Mouse (Mus musculus): ENCODE data around the gene Slf2. TPM values are rescaled to one million over a fixed set of nuclear protein-coding genes. Genes with fewer than 3 reads are reported as not detected.

Gene Slf2
- total RNA-seq, 4 experiments from 2014 or later, result 35.1 to 40.0 (median 37.9) TPM

GRCm38 (mm10) chr19:44984420-44984819 is 53.5 kb downstream of the Slf2 start:
- no peak for DNase-seq (ENCODE audit: low spot score in 2 of 2)

- no peak for DNase-seq (ENCODE audit: low spot score in 2 of 2)
Measured at GRCm38 (mm10) chr19:44985159-44985988, 54.4 kb downstream of the Slf2 start.

- DNase-seq (ENCODE audit: low spot score in 2 of 2), result no peak
Measured at GRCm38 (mm10) chr19:44987004-44987403, 56.1 kb downstream of the Slf2 start.

GRCm38 (mm10) chr19:44987851-44988250 is 56.9 kb downstream of the Slf2 start:
- DNase-seq (ENCODE audit: low spot score in 2 of 2), result no peak

GRCm38 (mm10) chr19:44988321-44988720 is 57.4 kb downstream of the Slf2 start:
- no peak for DNase-seq (ENCODE audit: low spot score in 2 of 2)

- no peak for DNase-seq (ENCODE audit: low spot score in 2 of 2)
Measured at GRCm38 (mm10) chr19:44988831-44989566, 58.0 kb downstream of the Slf2 start, which contains the start of gene Sema4g. Gene Sema4g, plus strand, starts transcription at chr19:44989101.

GRCm38 (mm10) chr19:44989567-44990495 is 58.9 kb downstream of the Slf2 start:
- no peak for DNase-seq (ENCODE audit: low spot score in 2 of 2)

- no peak for DNase-seq (ENCODE audit: low spot score in 2 of 2)
Measured at GRCm38 (mm10) chr19:44991031-44991430, 60.1 kb downstream of the Slf2 start.

- no peak for DNase-seq (ENCODE audit: low spot score in 2 of 2)
Measured at GRCm38 (mm10) chr19:44992246-44992645, 61.3 kb downstream of the Slf2 start.

GRCm38 (mm10) chr19:44992712-44993111 is 61.8 kb downstream of the Slf2 start:
- DNase-seq (ENCODE audit: low spot score in 2 of 2), result no peak

GRCm38 (mm10) chr19:44997786-44998185 is 66.8 kb downstream of the Slf2 start:
- no peak for DNase-seq (ENCODE audit: low spot score in 2 of 2)

- DNase-seq (ENCODE audit: low spot score in 2 of 2), result no peak
Measured at GRCm38 (mm10) chr19:44999647-45000046, 68.7 kb downstream of the Slf2 start.

GRCm38 (mm10) chr19:45002301-45002700 is 71.3 kb downstream of the Slf2 start:
- DNase-seq (ENCODE audit: low spot score in 2 of 2), result no peak

GRCm38 (mm10) chr19:45003740-45004516 is 73.0 kb downstream of the Slf2 start:
- no peak for DNase-seq (ENCODE audit: low spot score in 2 of 2)

- no peak for DNase-seq (ENCODE audit: low spot score in 2 of 2)
Measured at GRCm38 (mm10) chr19:45005444-45005843, 74.5 kb downstream of the Slf2 start, which contains the start of gene Twnk. Gene Twnk, plus strand, starts transcription at chr19:45005663.

- DNase-seq (ENCODE audit: low spot score in 2 of 2), result peak; percentile 97
Measured at GRCm38 (mm10) chr19:45005957-45006712, 75.2 kb downstream of the Slf2 start, which contains the start of gene Mrpl43. Gene Mrpl43, minus strand, starts transcription at chr19:45006442.

- DNase-seq (ENCODE audit: low spot score in 2 of 2), result no peak
Measured at GRCm38 (mm10) chr19:45007021-45007420, 76.1 kb downstream of the Slf2 start.

GRCm38 (mm10) chr19:45007425-45008191 is 76.7 kb downstream of the Slf2 start:
- no peak for DNase-seq (ENCODE audit: low spot score in 2 of 2)

- DNase-seq (ENCODE audit: low spot score in 2 of 2), result no peak
Measured at GRCm38 (mm10) chr19:45010646-45011045, 79.7 kb downstream of the Slf2 start.

Measured in left cerebral cortex, adult 8-10 months (tissue).